Mouse (Mus musculus): ENCODE measurements around the gene Hint3.

DNA sequence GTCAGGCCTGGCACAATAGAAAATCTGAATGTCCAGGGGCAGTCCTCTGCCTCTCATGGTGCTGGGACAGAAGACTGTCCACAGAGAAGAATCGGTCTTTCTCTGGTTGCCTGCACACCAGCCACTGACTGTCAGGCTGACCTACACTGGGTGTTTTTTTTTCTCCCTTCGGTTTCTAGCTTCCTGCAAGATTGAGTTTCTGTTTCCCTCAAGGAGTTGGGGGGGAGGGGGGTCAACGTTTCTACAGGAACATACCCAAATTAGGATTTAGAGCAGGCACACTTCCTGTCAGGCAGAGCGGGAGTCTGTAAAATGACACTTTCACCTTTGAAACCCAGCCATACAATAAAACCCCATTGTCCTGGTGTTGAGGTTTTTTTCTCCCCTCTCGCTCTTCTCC is 26.2 kb upstream of the Hint3 start:
- TF ChIP-seq CTCF (IDR thresholded peaks at IDR 0.05; ENCODE audit: low read depth) = no peak
- TF ChIP-seq EP300 (IDR thresholded peaks at IDR 0.05; ENCODE audit: low read depth) = no peak

Data from liver, postnatal 0 days (tissue).